Mouse (Mus musculus) megakaryocyte, embryonic 14.5 days (primary cell): ENCODE data around the gene Med31. TPM values are rescaled to one million over a fixed set of nuclear protein-coding genes. Genes with fewer than 3 reads are reported as not detected.
A peak's percentile ranks its signal among the peaks of the same experiment; 100 is the strongest.

ENCODE experiments used
- H3K27me3 ChIP-seq: replicated peaks from 2 replicates; pipeline ENCODE3; 2012; ENCODE audit warnings: inconsistent platforms
- H3K36me3 ChIP-seq: replicated peaks from 2 replicates; pipeline ENCODE3; 2012; ENCODE audit warnings: low read length, inconsistent platforms, mixed read lengths
- H3K4me1 ChIP-seq: 2 replicates; pipeline ENCODE4 v1.6.1; 2012; ENCODE audit warnings: inconsistent platforms
- H3K4me3 ChIP-seq: replicated peaks from 2 replicates; pipeline ENCODE3; 2012; ENCODE audit warnings: moderate library complexity, mild to moderate bottlenecking, inconsistent platforms
- H3K9me3 ChIP-seq: 2 replicates; pipeline ENCODE4 v1.6.1; 2012; ENCODE audit warnings: inconsistent platforms
- FLI1 ChIP-seq: IDR thresholded peaks from 2 replicates; pipeline ENCODE4 v1.6.1; 2012; ENCODE audit warnings: low read length, inconsistent platforms, mixed read lengths
- GATA1 ChIP-seq: IDR thresholded peaks from 3 replicates; pipeline ENCODE4 v1.6.1; 2012; ENCODE audit warnings: mixed read lengths, low read length, inconsistent platforms, borderline replicate concordance
- polyA plus RNA-seq: library from polyadenylated mRNA; stranded (reverse); fragments of >175 nt; gene quantifications from 2 replicates; pipeline ENCODE4 v1.2.3, GENCODE M21; 2012; ENCODE audit warnings: low replicate concordance; ENCODE audit not compliant: insufficient read depth

Gene Med31
- polyA plus RNA-seq, 1 experiment, result 1.5 TPM

DNA sequence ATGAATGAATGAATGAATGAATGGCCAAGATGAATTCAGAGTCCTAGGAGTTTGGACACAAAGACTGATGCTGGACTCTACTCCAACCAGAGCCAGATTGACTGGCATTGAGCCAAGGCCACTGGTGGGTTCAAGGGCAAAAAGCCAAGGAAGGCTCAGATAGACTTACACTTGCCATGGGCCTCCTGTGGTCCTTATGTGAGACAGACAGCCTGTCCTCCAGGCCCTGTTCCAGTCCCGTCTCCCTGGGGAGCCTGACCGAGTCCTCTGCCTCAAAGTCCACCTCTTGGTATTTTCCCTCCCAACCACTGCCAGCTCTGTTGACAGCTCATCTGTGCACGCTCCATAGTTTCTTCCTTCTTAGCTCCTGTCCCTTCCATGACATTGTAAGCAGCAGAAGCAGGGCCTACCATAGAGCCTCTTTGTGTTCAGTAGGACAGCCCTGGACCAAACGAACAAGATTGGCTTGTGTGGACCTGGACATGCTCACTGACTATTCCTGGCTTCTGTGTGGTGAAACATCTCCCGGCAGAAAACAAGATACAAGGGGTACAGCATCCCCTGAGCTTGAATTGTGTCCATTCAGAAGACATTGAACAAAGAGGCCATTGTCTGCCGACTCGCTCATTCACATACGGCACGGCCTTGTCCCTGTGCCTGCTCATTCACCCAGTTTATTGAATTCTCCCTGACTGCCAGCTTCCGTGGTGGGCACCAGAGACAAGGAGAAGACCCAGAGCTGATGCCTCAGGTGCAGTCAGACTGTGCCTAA, 10.8 kb upstream of the Med31 start:
- peaks cover 49% of the 10 kb centered on the region for H3K27me3 ChIP-seq
- H3K9me3 ChIP-seq, result no peaks in the 10 kb centered on the region
- H3K36me3 ChIP-seq, result no peaks in the 10 kb centered on the region
- no peak overlapping the region for H3K4me3 ChIP-seq
- H3K4me1 ChIP-seq, result peaks cover 15% of the 10 kb centered on the region
- TF ChIP-seq FLI1 (no peak), GATA1 (no peak)

DNA sequence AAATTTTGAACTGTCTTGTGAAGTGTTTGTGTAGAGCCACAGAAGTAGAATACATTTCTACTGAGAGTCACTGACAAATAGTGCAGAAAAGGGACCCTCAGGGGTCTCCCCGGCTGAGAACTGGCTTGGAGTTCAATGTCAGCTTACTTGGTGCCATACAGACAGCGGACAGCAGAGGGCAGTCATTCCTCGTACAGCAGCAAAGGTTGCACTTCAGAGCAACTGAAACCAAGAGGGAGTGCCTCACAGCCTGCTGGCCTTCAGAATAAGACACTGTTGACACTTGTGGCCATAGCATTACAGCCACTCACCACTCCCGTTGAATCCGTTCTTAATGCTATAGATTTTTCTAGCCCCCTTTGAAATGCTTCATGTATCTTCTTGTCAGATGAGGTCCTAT, 9.5 kb upstream of the Med31 start:
- peak overlapping the region; percentile 70 for H3K4me3 ChIP-seq
- no peaks in the 10 kb centered on the region for H3K36me3 ChIP-seq

DNA sequence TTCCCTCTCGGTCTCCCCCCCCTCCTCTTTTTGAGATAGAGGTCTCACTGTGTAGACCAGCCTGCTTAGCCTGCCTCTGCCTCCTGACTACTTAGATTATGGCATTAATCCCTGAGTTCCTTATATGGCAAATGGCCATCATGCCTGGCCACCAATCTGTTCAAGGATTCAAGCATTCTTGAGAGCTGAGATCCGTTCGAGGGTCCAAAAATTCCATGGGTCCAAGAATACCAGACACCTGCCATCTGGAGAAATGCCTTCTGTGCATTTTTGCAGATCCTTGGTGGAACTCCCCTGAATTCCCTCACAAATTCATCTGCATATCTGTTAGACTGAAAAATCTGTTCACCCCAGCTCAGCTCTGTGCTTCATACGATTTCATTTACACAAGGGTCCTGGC, 8.0 kb upstream of the Med31 start:
- Histone ChIP-seq H3K9me3 (no peaks in the 10 kb centered on the region), H3K36me3 (no peaks in the 10 kb centered on the region), H3K4me3 (no peak overlapping the region), H3K27me3 (peaks cover 28% of the 10 kb centered on the region), H3K4me1 (peaks cover 21% of the 10 kb centered on the region)
- TF ChIP-seq GATA1 (no peak), FLI1 (no peak)

More for the DNA sequence above, 9.5 kb upstream of the Med31 start:
- Histone ChIP-seq H3K4me1 (peaks cover 21% of the 10 kb centered on the region), H3K27me3 (peaks cover 37% of the 10 kb centered on the region), H3K9me3 (no peaks in the 10 kb centered on the region)
- TF ChIP-seq GATA1 (no peak), FLI1 (no peak)

- Histone ChIP-seq H3K27me3 (peaks cover 10% of the 10 kb centered on the region), H3K9me3 (no peaks in the 10 kb centered on the region), H3K36me3 (no peaks in the 10 kb centered on the region), H3K4me3 (peak overlapping the region; percentile 77), H3K4me1 (peaks cover 37% of the 10 kb centered on the region)
- no peak for TF ChIP-seq FLI1
- TF ChIP-seq GATA1, result no peak
Observed at GRCm38 (mm10) chr11:72221278-72221677, 5.9 kb upstream of the Med31 start.

GRCm38 (mm10) chr11:72217116-72217515, 1.7 kb upstream of the Med31 start:
- H3K27me3 ChIP-seq, result no peaks in the 10 kb centered on the region
- no peak for TF ChIP-seq GATA1
- no peak for TF ChIP-seq FLI1
- H3K4me1 ChIP-seq, result peaks cover 45% of the 10 kb centered on the region
- H3K4me3 ChIP-seq, result no peak overlapping the region
- peaks cover 9% of the 10 kb centered on the region for H3K36me3 ChIP-seq
- no peaks in the 10 kb centered on the region for H3K9me3 ChIP-seq

- H3K4me1 ChIP-seq, result peaks cover 30% of the 10 kb centered on the region
- peak overlapping the region; percentile 97 for H3K4me3 ChIP-seq
- peak; percentile 23; the same call in 1 of the 2 replicates for TF ChIP-seq FLI1
- no peak for TF ChIP-seq GATA1
- H3K9me3 ChIP-seq, result no peaks in the 10 kb centered on the region
- H3K36me3 ChIP-seq, result peaks cover 32% of the 10 kb centered on the region
- H3K27me3 ChIP-seq, result no peaks in the 10 kb centered on the region
Observed at GRCm38 (mm10) chr11:72214591-72215409, 592 bp downstream of the Med31 start.

GRCm38 (mm10) chr11:72207834-72208377, 7.5 kb downstream of the Med31 start:
- Histone ChIP-seq H3K4me3 (peak overlapping the region; percentile 96), H3K4me1 (peaks cover 40% of the 10 kb centered on the region), H3K9me3 (no peaks in the 10 kb centered on the region), H3K27me3 (no peaks in the 10 kb centered on the region), H3K36me3 (peaks cover 41% of the 10 kb centered on the region)
- no peak for TF ChIP-seq GATA1
- TF ChIP-seq FLI1, result no peak

DNA sequence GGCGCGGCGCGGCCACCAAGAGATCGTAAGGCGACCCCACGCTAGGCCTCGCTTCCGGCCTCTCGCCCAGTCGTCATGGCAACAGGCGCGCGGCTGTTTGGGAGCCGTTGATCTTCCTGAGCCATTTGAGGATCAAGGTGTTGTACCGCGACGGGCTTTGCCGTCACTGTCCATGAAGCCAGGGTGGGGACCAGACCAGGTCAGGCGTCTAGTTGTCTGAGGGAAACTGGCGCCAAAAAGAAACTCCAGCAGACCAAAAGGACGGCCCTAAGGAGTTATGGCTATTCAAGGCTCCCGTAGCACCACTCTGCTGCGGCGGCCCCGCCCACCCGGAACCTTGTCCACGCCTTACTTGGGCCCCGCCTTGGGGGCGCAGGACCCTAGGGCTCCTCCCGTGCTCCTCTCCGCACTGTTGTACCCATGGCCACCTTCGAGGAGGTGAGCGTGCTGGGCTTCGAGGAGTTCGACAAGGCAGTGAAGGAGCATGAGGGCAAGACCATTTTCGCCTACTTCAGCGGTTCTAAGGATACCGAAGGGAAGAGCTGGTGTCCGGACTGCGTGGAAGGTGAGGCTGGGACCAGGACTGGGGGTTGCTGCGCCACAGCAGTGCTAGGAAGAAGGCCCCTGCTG, 8.1 kb downstream of the Med31 start, which contains the start of the genes 4933427D14Rik and Txndc17:
Gene 4933427D14Rik, minus strand, starts transcription at position 256 of the 630 bp plus-strand sequence.
Gene Txndc17, plus strand, starts transcription at position 344 of the 630 bp plus-strand sequence.
- Histone ChIP-seq H3K36me3 (peaks cover 39% of the 10 kb centered on the region), H3K9me3 (no peaks in the 10 kb centered on the region), H3K27me3 (no peaks in the 10 kb centered on the region), H3K4me3 (peak within 1 kb of the TSS; percentile 96), H3K4me1 (peaks cover 40% of the 10 kb centered on the region)
- TF ChIP-seq GATA1 (no peak), FLI1 (no peak)

DNA sequence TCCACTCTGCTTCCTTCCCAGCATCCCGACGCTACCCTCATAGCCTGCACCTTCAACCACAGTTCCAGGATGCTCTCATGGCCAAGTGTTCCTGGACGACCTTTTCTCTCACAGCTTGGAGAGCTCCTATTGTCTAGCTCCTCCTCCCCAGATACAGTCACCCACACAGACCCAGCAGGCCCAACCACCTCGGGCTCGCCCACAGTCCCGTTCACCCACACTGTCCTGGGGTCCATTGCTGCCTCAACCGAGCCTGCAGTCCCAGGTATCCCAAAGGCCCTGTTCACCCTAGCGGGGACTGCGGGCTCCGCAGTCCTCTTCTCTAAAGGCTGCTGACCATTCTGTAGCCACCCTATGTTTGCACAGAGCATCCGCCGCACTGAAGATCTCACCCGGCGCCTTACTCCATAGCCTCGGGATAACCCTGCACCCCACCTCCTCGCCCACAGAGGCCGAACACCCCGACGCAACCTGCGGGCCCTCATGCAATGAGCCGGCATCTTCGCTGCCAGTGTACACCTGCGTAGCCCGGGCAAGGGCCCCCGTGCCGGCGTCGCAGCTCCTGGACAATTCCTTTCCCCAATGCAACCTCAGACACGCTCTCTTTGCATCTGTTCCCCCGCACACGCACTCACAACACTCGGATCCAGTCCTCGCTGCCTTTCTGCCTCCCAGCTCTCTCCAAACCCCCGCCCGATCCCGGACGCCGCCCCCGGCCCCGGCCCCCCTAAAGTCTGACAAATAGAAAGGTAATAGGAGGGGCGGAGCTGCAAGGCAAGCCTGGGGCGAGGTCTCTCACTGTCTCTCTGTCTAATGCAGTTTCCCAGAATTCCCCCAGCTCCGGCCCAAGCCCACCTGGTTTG, 8.8 kb downstream of the Med31 start, which contains the start of gene Gm43951:
Gene Gm43951, minus strand, starts transcription at position 500 of the 863 bp plus-strand sequence.
- H3K4me1 ChIP-seq, result peaks cover 40% of the 10 kb centered on the region
- H3K9me3 ChIP-seq, result no peaks in the 10 kb centered on the region
- TF ChIP-seq GATA1, result no peak
- no peak for TF ChIP-seq FLI1
- no peaks in the 10 kb centered on the region for H3K27me3 ChIP-seq
- peak within 1 kb of the TSS; percentile 96 for H3K4me3 ChIP-seq
- peaks cover 39% of the 10 kb centered on the region for H3K36me3 ChIP-seq
